Mouse (Mus musculus): ENCODE data around the gene Gm2042.
A peak's percentile ranks its signal among the peaks of the same experiment; 100 is the strongest.
"Not testable (repeated sequence)": the region's sequence is repeated elsewhere in the genome, so short reads cannot be mapped to it uniquely, and the experiment has no call there.

Gene Gm2042

DNA sequence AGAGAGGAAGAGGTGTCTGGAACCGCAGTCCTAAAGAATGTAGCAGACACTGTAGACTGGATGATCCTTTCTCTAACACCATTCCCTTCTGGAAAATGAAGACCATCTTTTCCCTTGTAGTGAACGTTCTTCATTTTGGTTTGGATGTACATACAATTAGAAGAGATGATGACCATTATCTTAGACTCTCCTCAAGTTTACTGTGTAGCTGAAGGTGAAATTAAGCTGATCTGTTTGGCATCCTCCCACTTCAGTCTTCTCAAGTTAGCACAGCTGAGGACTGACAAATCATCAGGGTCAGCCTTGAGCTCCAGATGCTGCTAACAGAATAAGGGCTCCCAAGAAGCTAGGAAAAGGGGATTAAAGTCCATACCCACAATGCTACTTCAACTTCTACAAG is at the start of gene Gm2042:
Gm2042 (plus strand) TSS at position 301 of the 400 bp plus-strand sequence.
- DNase-seq = not testable (repeated sequence)

DNA sequence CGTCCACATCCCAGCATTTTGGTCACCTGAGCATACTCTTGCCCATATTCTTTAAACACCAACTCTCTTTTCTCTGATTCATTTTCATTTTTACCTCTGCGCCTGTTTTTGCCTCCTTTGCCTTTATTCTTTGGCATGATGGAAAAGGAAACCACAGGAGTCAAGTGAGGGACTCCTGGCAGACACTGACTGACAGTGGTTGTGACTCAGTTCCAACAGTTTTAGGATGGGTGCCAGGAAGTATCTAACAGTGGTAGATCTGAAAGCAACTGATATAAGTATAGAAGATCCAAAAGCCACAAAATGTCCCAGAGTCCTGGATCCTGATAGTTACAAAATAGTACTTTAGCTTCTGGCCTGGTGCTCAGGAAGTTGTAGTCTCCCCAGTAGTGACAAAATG is 34.2 kb upstream of the Gm2042 start, which contains the start of gene Gm2035:
Gm2035 (minus strand) TSS at position 137 of the 400 bp plus-strand sequence.
- not testable (repeated sequence) for DNase-seq

- DNase-seq = peak; percentile 5
Measured at GRCm38 (mm10) chr12:87984000-87984399, 30.1 kb downstream of the Gm2042 start.

- DNase-seq = not testable (repeated sequence)
Measured at GRCm38 (mm10) chr12:88004118-88004517, 50.2 kb downstream of the Gm2042 start.
